Mouse (Mus musculus): ENCODE results near the gene Msantd1. TPM values are rescaled to one million over a fixed set of nuclear protein-coding genes. Genes with fewer than 3 reads are reported as not detected.
"Not testable (repeated sequence)": the region's sequence is repeated elsewhere in the genome, so short reads cannot be mapped to it uniquely, and the experiment has no call there.

Gene Msantd1
- 0.59 and 0.73 TPM in 2 replicates for polyA plus RNA-seq (2015; fragmentation: Nextera tagmentation; extraction: Ambion mirVana)

GRCm38 (mm10) chr5:34907910-34908725 is at the start of gene Msantd1:
Gene Msantd1, plus strand, starts transcription at chr5:34908012.
- DNase-seq (ENCODE audit: low spot score) = peak; percentile 78

- DNase-seq (ENCODE audit: low spot score) = no peak
These were observed 42.4 kb upstream of the Msantd1 start for GRCm38 (mm10) chr5:34865367-34865766.

- DNase-seq (ENCODE audit: low spot score) = not testable (repeated sequence)
These were observed 27.5 kb upstream of the Msantd1 start for GRCm38 (mm10) chr5:34880307-34880706.

GRCm38 (mm10) chr5:34881023-34881422 is 26.8 kb upstream of the Msantd1 start:
- DNase-seq (ENCODE audit: low spot score) = no peak

- no peak for DNase-seq (ENCODE audit: low spot score)
These were observed 22.6 kb upstream of the Msantd1 start for GRCm38 (mm10) chr5:34885250-34885649.

- no peak for DNase-seq (ENCODE audit: low spot score)
These were observed 18.6 kb upstream of the Msantd1 start for GRCm38 (mm10) chr5:34889252-34889651.

- DNase-seq (ENCODE audit: low spot score) = no peak
These were observed 10.9 kb upstream of the Msantd1 start for GRCm38 (mm10) chr5:34896697-34897453.

- DNase-seq (ENCODE audit: low spot score) = no peak
These were observed 7.9 kb upstream of the Msantd1 start for GRCm38 (mm10) chr5:34899787-34900469.

GRCm38 (mm10) chr5:34902371-34902770 is 5.4 kb upstream of the Msantd1 start:
- DNase-seq (ENCODE audit: low spot score) = no peak

GRCm38 (mm10) chr5:34902811-34903385 is 4.9 kb upstream of the Msantd1 start:
- DNase-seq (ENCODE audit: low spot score) = no peak

- no peak for DNase-seq (ENCODE audit: low spot score)
These were observed 3.4 kb upstream of the Msantd1 start for GRCm38 (mm10) chr5:34904412-34904811.

- no peak for DNase-seq (ENCODE audit: low spot score)
These were observed 582 bp upstream of the Msantd1 start for GRCm38 (mm10) chr5:34907230-34907629.

GRCm38 (mm10) chr5:34908726-34909633 is 1.2 kb downstream of the Msantd1 start:
- DNase-seq (ENCODE audit: low spot score) = peak; percentile 74

- no peak for DNase-seq (ENCODE audit: low spot score)
These were observed 2.1 kb downstream of the Msantd1 start for GRCm38 (mm10) chr5:34909634-34910503.

GRCm38 (mm10) chr5:34910504-34910815 is 2.6 kb downstream of the Msantd1 start:
- DNase-seq (ENCODE audit: low spot score) = no peak

GRCm38 (mm10) chr5:34915801-34916200 is 8.0 kb downstream of the Msantd1 start:
- peak; percentile 73 for DNase-seq (ENCODE audit: low spot score)

GRCm38 (mm10) chr5:34917234-34917655 is 9.4 kb downstream of the Msantd1 start:
- DNase-seq (ENCODE audit: low spot score) = no peak

- no peak for DNase-seq (ENCODE audit: low spot score)
These were observed 11.0 kb downstream of the Msantd1 start for GRCm38 (mm10) chr5:34918785-34919184.

GRCm38 (mm10) chr5:34922531-34922930 is 14.7 kb downstream of the Msantd1 start:
- DNase-seq (ENCODE audit: low spot score) = no peak

Data from thymus, postnatal 0 days (tissue).